Mouse (Mus musculus) bone marrow macrophage, adult 2 months (primary cell): Measurements from ENCODE around the gene Atp5l. TPM values are rescaled to one million over a fixed set of nuclear protein-coding genes. Genes with fewer than 3 reads are reported as not detected.

Experiments used
- H3K27ac ChIP-seq: 2 replicates; pipeline ENCODE4 v1.5.1; 2012; ENCODE audit warnings: low read depth, low read length; ENCODE audit not compliant: insufficient read depth
- H3K4me1 ChIP-seq: 2 replicates; pipeline ENCODE4 v1.6.1; 2012; ENCODE audit warnings: low read length; ENCODE audit not compliant: control insufficient read depth, insufficient read depth
- H3K4me3 ChIP-seq: 2 replicates; pipeline ENCODE4 v1.5.1; 2012; ENCODE audit warnings: mild to moderate bottlenecking, low read length, moderate library complexity; ENCODE audit not compliant: insufficient read depth
- CTCF ChIP-seq: IDR thresholded peaks from 2 replicates; pipeline ENCODE4 v1.5.1; 2012; ENCODE audit warnings: low read depth, mild to moderate bottlenecking, low read length, moderate library complexity
- POLR2A ChIP-seq: IDR thresholded peaks from 2 replicates; pipeline ENCODE4 v1.6.1; 2012; ENCODE audit warnings: mild to moderate bottlenecking, low read depth, low read length, borderline replicate concordance
- polyA plus RNA-seq: library from polyadenylated mRNA; stranded (reverse); fragments of >200 nt; gene quantifications from 2 replicates; pipeline ENCODE4 v1.2.4, GENCODE M21; 2012; ENCODE audit not compliant: missing spikeins, insufficient read depth, insufficient read length

Gene Atp5l
- polyA plus RNA-seq, 1 experiment, result 311 TPM

GRCm38 (mm10) chr9:44900402-44900801 lies 20.1 kb downstream of the Atp5l start:
- H3K4me1 ChIP-seq, result peaks cover 11% of the 10 kb centered on the region
- H3K27ac ChIP-seq, result no peak overlapping the region
- TF ChIP-seq CTCF, result no peak
- no peak for TF ChIP-seq POLR2A
- no peak overlapping the region for H3K4me3 ChIP-seq

- TF ChIP-seq CTCF (no peak), POLR2A (no peak)
- Histone ChIP-seq H3K27ac (no peak overlapping the region), H3K4me3 (no peak overlapping the region), H3K4me1 (peaks cover 5% of the 10 kb centered on the region)
These were observed 20.8 kb downstream of the Atp5l start for GRCm38 (mm10) chr9:44899716-44900115.

GRCm38 (mm10) chr9:44897024-44897423 lies 23.5 kb downstream of the Atp5l start:
- H3K4me1 ChIP-seq, result no peaks in the 10 kb centered on the region
- no peak overlapping the region for H3K27ac ChIP-seq
- H3K4me3 ChIP-seq, result no peak overlapping the region
- TF ChIP-seq POLR2A, result no peak
- no peak for TF ChIP-seq CTCF

GRCm38 (mm10) chr9:44892664-44893063 lies 27.9 kb downstream of the Atp5l start:
- TF ChIP-seq POLR2A (no peak), CTCF (no peak)
- Histone ChIP-seq H3K4me3 (no peak overlapping the region), H3K27ac (no peak overlapping the region), H3K4me1 (no peaks in the 10 kb centered on the region)

GRCm38 (mm10) chr9:44891210-44891609 lies 29.3 kb downstream of the Atp5l start:
- Histone ChIP-seq H3K27ac (no peak overlapping the region), H3K4me3 (no peak overlapping the region), H3K4me1 (no peaks in the 10 kb centered on the region)
- TF ChIP-seq CTCF, result no peak
- TF ChIP-seq POLR2A, result no peak

- TF ChIP-seq POLR2A (no peak), CTCF (no peak)
- H3K4me3 ChIP-seq, result no peak overlapping the region
- H3K4me1 ChIP-seq, result no peaks in the 10 kb centered on the region
- H3K27ac ChIP-seq, result no peak overlapping the region
These were observed 30.4 kb downstream of the Atp5l start for GRCm38 (mm10) chr9:44890122-44890521.

- no peak overlapping the region for H3K27ac ChIP-seq
- no peak overlapping the region for H3K4me3 ChIP-seq
- no peak for TF ChIP-seq CTCF
- TF ChIP-seq POLR2A, result no peak
- 0 out of 2 replicates have a peak, but pooled peaks cover 2% of the 10 kb centered on the region for H3K4me1 ChIP-seq
These were observed 32.4 kb downstream of the Atp5l start for GRCm38 (mm10) chr9:44888114-44888624.

GRCm38 (mm10) chr9:44882981-44883569 lies 37.5 kb downstream of the Atp5l start:
- peaks cover 14% of the 10 kb centered on the region for H3K4me1 ChIP-seq
- no peak for TF ChIP-seq CTCF
- TF ChIP-seq POLR2A, result no peak
- no peak overlapping the region for H3K27ac ChIP-seq
- H3K4me3 ChIP-seq, result peak overlapping the region; percentile 76

GRCm38 (mm10) chr9:44882436-44882980 lies 38.0 kb downstream of the Atp5l start:
- H3K27ac ChIP-seq, result no peak overlapping the region
- peak overlapping the region; percentile 76 for H3K4me3 ChIP-seq
- TF ChIP-seq POLR2A (no peak), CTCF (peak; percentile 26; the same call in 1 of the 2 replicates)
- peaks cover 14% of the 10 kb centered on the region for H3K4me1 ChIP-seq

- Histone ChIP-seq H3K4me3 (peak overlapping the region; percentile 76), H3K27ac (peak overlapping the region; percentile 87), H3K4me1 (peaks cover 14% of the 10 kb centered on the region)
- TF ChIP-seq CTCF, result no peak
- TF ChIP-seq POLR2A, result no peak
These were observed 38.6 kb downstream of the Atp5l start for GRCm38 (mm10) chr9:44881941-44882435.
